In genomic region chr19:10235784-10236565, GRCm38 (mm10) we compare ENCODE assay signal across 16 mouse cellular contexts. TPM values are rescaled to one million over a fixed set of nuclear protein-coding genes. Genes with fewer than 3 reads are reported as not detected.
A peak's percentile ranks its signal among the peaks of the same experiment; 100 is the strongest.
DNase-seq lines count a peak whose midpoint lies in the region; ATAC-seq and TF ChIP-seq lines count a peak whose summit lies in the region.
"Had no signal": no experiment of that assay in that cellular context is flagged by ENCODE, and none has a peak within 500 bp of the region (broad histone marks: within the 10 kb centered on the region; RNA-seq: fewer than 3 reads in every experiment).

No protein-coding gene starts in this region.

- H3K4me1 ChIP-seq in heart, embryonic 10.5 days: peaks cover 77% of the 10 kb centered on the region
- peaks cover 50% of the 10 kb centered on the region for H3K4me1 ChIP-seq in heart, embryonic 12.5 days (replicated peaks)
- peaks cover 64% of the 10 kb centered on the region for H3K4me1 ChIP-seq in liver, embryonic 13.5 days (replicated peaks)
- no peaks in the 10 kb centered on the region for H3K4me1 ChIP-seq in stomach, postnatal 0 days (replicated peaks; ENCODE audit: control insufficient read depth, insufficient read depth)
- H3K4me1 ChIP-seq in forebrain, embryonic 14.5 days (ENCODE audit: control insufficient read depth, insufficient read depth, low read length): peaks cover 5% of the 10 kb centered on the region

- no peak overlapping the region for H3K9ac ChIP-seq in heart, embryonic 12.5 days
- H3K9ac ChIP-seq in liver, embryonic 13.5 days: no peak overlapping the region
- H3K9ac ChIP-seq in stomach, postnatal 0 days (ENCODE audit: low read length): no peak overlapping the region
- no peak overlapping the region for H3K9ac ChIP-seq in forebrain, embryonic 14.5 days (ENCODE audit: low read length)
- H3K9ac ChIP-seq: embryonic facial prominence, embryonic 15.5 days; hindbrain, embryonic 13.5 days; neural tube, embryonic 12.5 days had no signal

- WGBS in heart, embryonic 10.5 days: 72% methylated on average over 9 of the region's 9 CpGs
- WGBS in heart, embryonic 12.5 days: 75% methylated on average over 9 of the region's 9 CpGs
- WGBS in liver, embryonic 13.5 days (ENCODE audit: insufficient replicate concordance): 40% methylated on average over 9 of the region's 9 CpGs
- WGBS in stomach, postnatal 0 days: 57% methylated on average over 9 of the region's 9 CpGs
- WGBS in forebrain, embryonic 14.5 days: 81% methylated on average over 9 of the region's 9 CpGs

- peak overlapping the region; percentile 22; the same call in 1 of the 2 replicates for H3K27ac ChIP-seq in heart, embryonic 10.5 days
- no peak overlapping the region for H3K27ac ChIP-seq in heart, embryonic 12.5 days (ENCODE audit: poor library complexity, severe bottlenecking)
- H3K27ac ChIP-seq in liver, embryonic 13.5 days: peak overlapping the region; percentile 77
- peak overlapping the region; percentile 56 for H3K27ac ChIP-seq in stomach, postnatal 0 days (replicated peaks)
- H3K27ac ChIP-seq in forebrain, embryonic 14.5 days (ENCODE audit: low read depth, low read length): no peak overlapping the region
- H3K27ac ChIP-seq: embryonic facial prominence, embryonic 15.5 days; hindbrain, embryonic 13.5 days; neural tube, embryonic 12.5 days had no signal

- no peak overlapping the region for H3K4me3 ChIP-seq in heart, embryonic 10.5 days
- H3K4me3 ChIP-seq in heart, embryonic 12.5 days: no peak overlapping the region
- H3K4me3 ChIP-seq in liver, embryonic 13.5 days (replicated peaks): no peak overlapping the region
- H3K4me3 ChIP-seq in stomach, postnatal 0 days (ENCODE audit: low read depth, low read length): no peak overlapping the region
- H3K4me3 ChIP-seq in forebrain, embryonic 14.5 days (ENCODE audit: low read depth, low read length): no peak overlapping the region
- H3K4me3 ChIP-seq: embryonic facial prominence, embryonic 15.5 days; hindbrain, embryonic 13.5 days; neural tube, embryonic 12.5 days had no signal

- TF ChIP-seq CTCF in stomach, postnatal 0 days (IDR thresholded peaks at IDR 0.05; ENCODE audit: low read depth): no peak

- ATAC-seq in heart, embryonic 12.5 days (ENCODE audit: insufficient number of reproducible peaks, low FRiP score): no peak
- peak; percentile 57 for ATAC-seq in liver, embryonic 13.5 days (ENCODE audit: low read depth)
- ATAC-seq in stomach, postnatal 0 days (ENCODE audit: low FRiP score, low TSS enrichment): peak; percentile 74
- ATAC-seq in forebrain, embryonic 14.5 days: no peak
- ATAC-seq in cerebellum, adult (ENCODE audit: insufficient number of reproducible peaks, low FRiP score, low TSS enrichment): no peak

- no peak for DNase-seq in heart, embryonic 10.5 days (ENCODE audit: low spot score)
- peak; percentile 58 for DNase-seq in kidney, postnatal 10 days
- DNase-seq in liver, embryonic 13.5 days: no peak
- DNase-seq in stomach, postnatal 0 days (ENCODE audit: low spot score): peak; percentile 89
- no peak for DNase-seq in forebrain, embryonic 14.5 days (ENCODE audit: low spot score)
- DNase-seq in cerebellum, adult 8-10 months: no peak
- DNase-seq: cerebellum, adult 18-20 months; heart, adult 11 months; heart, postnatal 10 days; right cerebral cortex, postnatal 4 days; thymus, postnatal 14 days had no signal

- no peak overlapping the region for H3K4me2 ChIP-seq in heart, embryonic 12.5 days
- H3K4me2 ChIP-seq in liver, embryonic 13.5 days: peak overlapping the region; percentile 19; the same call in 1 of the 2 replicates
- no peak overlapping the region for H3K4me2 ChIP-seq in stomach, postnatal 0 days (replicated peaks; ENCODE audit: low read depth)
- H3K4me2 ChIP-seq in forebrain, embryonic 14.5 days (ENCODE audit: low read length): no peak overlapping the region
- H3K4me2 ChIP-seq: embryonic facial prominence, embryonic 15.5 days; hindbrain, embryonic 13.5 days; neural tube, embryonic 12.5 days had no signal

- no peaks in the 10 kb centered on the region for H3K9me3 ChIP-seq in heart, embryonic 10.5 days
- no peaks in the 10 kb centered on the region for H3K9me3 ChIP-seq in heart, embryonic 12.5 days (replicated peaks)
- no peaks in the 10 kb centered on the region for H3K9me3 ChIP-seq in liver, embryonic 13.5 days (replicated peaks)
- H3K9me3 ChIP-seq in stomach, postnatal 0 days (ENCODE audit: control insufficient read depth, low read length): no peaks in the 10 kb centered on the region
- H3K9me3 ChIP-seq in forebrain, embryonic 14.5 days (replicated peaks; ENCODE audit: control insufficient read depth, low read length): no peaks in the 10 kb centered on the region
- H3K9me3 ChIP-seq: embryonic facial prominence, embryonic 15.5 days; hindbrain, embryonic 13.5 days; neural tube, embryonic 12.5 days had no signal

- peaks cover 7% of the 10 kb centered on the region; the same call in 1 of the 2 replicates for H3K36me3 ChIP-seq in heart, embryonic 10.5 days
- H3K36me3 ChIP-seq in heart, embryonic 12.5 days: no peaks in the 10 kb centered on the region
- no peaks in the 10 kb centered on the region for H3K36me3 ChIP-seq in liver, embryonic 13.5 days
- no peaks in the 10 kb centered on the region for H3K36me3 ChIP-seq in stomach, postnatal 0 days (ENCODE audit: control insufficient read depth, insufficient read depth, low read length)
- H3K36me3 ChIP-seq in forebrain, embryonic 14.5 days (ENCODE audit: control insufficient read depth, insufficient read depth, low read length): no peaks in the 10 kb centered on the region
- H3K36me3 ChIP-seq: embryonic facial prominence, embryonic 15.5 days; hindbrain, embryonic 13.5 days; neural tube, embryonic 12.5 days had no signal

- H3K27me3 ChIP-seq in heart, embryonic 10.5 days (ENCODE audit: insufficient read depth, poor library complexity, severe bottlenecking): peaks cover 27% of the 10 kb centered on the region; the same call in 1 of the 2 replicates
- H3K27me3 ChIP-seq in heart, embryonic 12.5 days (replicated peaks): peaks cover 20% of the 10 kb centered on the region
- H3K27me3 ChIP-seq in liver, embryonic 13.5 days: peaks cover 27% of the 10 kb centered on the region
- H3K27me3 ChIP-seq in stomach, postnatal 0 days (ENCODE audit: control insufficient read depth, insufficient read depth, low read length): no peaks in the 10 kb centered on the region
- H3K27me3 ChIP-seq in forebrain, embryonic 14.5 days (replicated peaks; ENCODE audit: control insufficient read depth, insufficient read depth, low read length): peaks cover 11% of the 10 kb centered on the region

- no peak for TF ChIP-seq EP300 in stomach, postnatal 0 days (optimal IDR thresholded peaks at IDR 0.05)

RNA-seq across cellular contexts. Expression of gene Myrf, which starts 4.6 kb away (rescaled TPM):
- 17.4 and 30.6 TPM in 2 replicates for polyA plus RNA-seq in heart, embryonic 10.5 days (2016; fragmentation: Nextera tagmentation; extraction: Ambion mirVana)
- 16.2 and 16.5 TPM in 2 replicates for polyA plus RNA-seq in heart, embryonic 12.5 days (2016; fragmentation: Nextera tagmentation; extraction: Ambion mirVana)
- 3.2 and 3.4 TPM in 2 replicates for polyA plus RNA-seq in liver, embryonic 13.5 days (2015; fragmentation: Nextera tagmentation; extraction: Ambion mirVana)
- polyA plus RNA-seq in stomach, postnatal 0 days (2015; fragmentation: Nextera tagmentation; extraction: Ambion mirVana): 9.6 and 10.7 TPM in 2 replicates
- polyA plus RNA-seq in forebrain, embryonic 14.5 days (2014; fragmentation: Nextera tagmentation; extraction: Ambion mirVana): 0.20 and 0.40 TPM in 2 replicates

RNA-seq across cellular contexts. Expression of gene Fen1, which starts 32.0 kb away (rescaled TPM):
- 96.5 and 128 TPM in 2 replicates for polyA plus RNA-seq in heart, embryonic 10.5 days (2016; fragmentation: Nextera tagmentation; extraction: Ambion mirVana)
- 59.2 and 59.3 TPM in 2 replicates for polyA plus RNA-seq in heart, embryonic 12.5 days (2016; fragmentation: Nextera tagmentation; extraction: Ambion mirVana)
- polyA plus RNA-seq in liver, embryonic 13.5 days (2015; fragmentation: Nextera tagmentation; extraction: Ambion mirVana): 190 and 208 TPM in 2 replicates
- 27.8 and 29.2 TPM in 2 replicates for polyA plus RNA-seq in stomach, postnatal 0 days (2015; fragmentation: Nextera tagmentation; extraction: Ambion mirVana)
- 53.4 and 63.9 TPM in 2 replicates for polyA plus RNA-seq in forebrain, embryonic 14.5 days (2014; fragmentation: Nextera tagmentation; extraction: Ambion mirVana)

RNA-seq across cellular contexts. Expression of gene Tmem258, which starts 32.2 kb away (rescaled TPM):
- polyA plus RNA-seq in heart, embryonic 10.5 days (2016; fragmentation: Nextera tagmentation; extraction: Ambion mirVana): 384 and 400 TPM in 2 replicates
- 389 TPM in 2 replicates for polyA plus RNA-seq in heart, embryonic 12.5 days (2016; fragmentation: Nextera tagmentation; extraction: Ambion mirVana)
- 332 and 375 TPM in 2 replicates for polyA plus RNA-seq in liver, embryonic 13.5 days (2015; fragmentation: Nextera tagmentation; extraction: Ambion mirVana)
- 330 and 370 TPM in 2 replicates for polyA plus RNA-seq in stomach, postnatal 0 days (2015; fragmentation: Nextera tagmentation; extraction: Ambion mirVana)
- polyA plus RNA-seq in forebrain, embryonic 14.5 days (2014; fragmentation: Nextera tagmentation; extraction: Ambion mirVana): 380 and 505 TPM in 2 replicates

RNA-seq across cellular contexts. Expression of gene Fads1, which starts 53.3 kb away (rescaled TPM):
- 76.6 and 89.6 TPM in 2 replicates for polyA plus RNA-seq in heart, embryonic 10.5 days (2016; fragmentation: Nextera tagmentation; extraction: Ambion mirVana)
- polyA plus RNA-seq in heart, embryonic 12.5 days (2016; fragmentation: Nextera tagmentation; extraction: Ambion mirVana): 72.1 and 75.0 TPM in 2 replicates
- 60.2 and 77.5 TPM in 2 replicates for polyA plus RNA-seq in liver, embryonic 13.5 days (2015; fragmentation: Nextera tagmentation; extraction: Ambion mirVana)
- 36.3 TPM in 2 replicates for polyA plus RNA-seq in stomach, postnatal 0 days (2015; fragmentation: Nextera tagmentation; extraction: Ambion mirVana)
- polyA plus RNA-seq in forebrain, embryonic 14.5 days (2014; fragmentation: Nextera tagmentation; extraction: Ambion mirVana): 104 and 125 TPM in 2 replicates

Comparison
In these comparisons a context has a peak if more than half of its experiments do, and no peak if none do; other contexts are left out.
1. H3K27ac ChIP-seq: peak in heart, embryonic 10.5 days (single experiment), liver, embryonic 13.5 days (single experiment) and stomach, postnatal 0 days (single experiment); none in heart, embryonic 12.5 days (single experiment) and forebrain, embryonic 14.5 days (single experiment).
2. DNase-seq: peak in kidney, postnatal 10 days (single experiment) and stomach, postnatal 0 days (single experiment); none in heart, embryonic 10.5 days (single experiment), liver, embryonic 13.5 days (single experiment), forebrain, embryonic 14.5 days (single experiment) and cerebellum, adult 8-10 months (single experiment).
3. ATAC-seq: peak in liver, embryonic 13.5 days (single experiment) and stomach, postnatal 0 days (single experiment); none in heart, embryonic 12.5 days (single experiment), forebrain, embryonic 14.5 days (single experiment) and cerebellum, adult (single experiment).